Mouse (Mus musculus): Measurements from ENCODE around the gene Mdh2. TPM values are rescaled to one million over a fixed set of nuclear protein-coding genes. Genes with fewer than 3 reads are reported as not detected.

The Mdh2 gene
- polyA plus RNA-seq, 1 experiment from 2014 or later: 594 TPM

- peak; percentile 57; the same call in 1 of the 2 replicates for ATAC-seq (ENCODE audit: low FRiP score)
- peaks cover 11% of the 10 kb centered on the region; the same call in 1 of the 2 replicates for H3K9me3 ChIP-seq
- peaks cover 21% of the 10 kb centered on the region for H3K4me1 ChIP-seq (replicated peaks)
- H3K27me3 ChIP-seq: peaks cover 9% of the 10 kb centered on the region; the same call in 1 of the 2 replicates
- peak overlapping the region; percentile 97 for H3K4me2 ChIP-seq
- 26% methylated on average over 18 of the region's 18 CpGs for WGBS
- H3K36me3 ChIP-seq: peaks cover 32% of the 10 kb centered on the region
- peak overlapping the region; percentile 58; the same call in 1 of the 2 replicates for H3K27ac ChIP-seq
- peak overlapping the region; percentile 95 for H3K4me3 ChIP-seq
- H3K9ac ChIP-seq: peak overlapping the region; percentile 92
Measured at GRCm38 (mm10) chr5:135742941-135743740, 35.1 kb upstream of the Mdh2 start.

- Histone ChIP-seq H3K27me3 (peaks cover 9% of the 10 kb centered on the region; the same call in 1 of the 2 replicates), H3K9me3 (peaks cover 11% of the 10 kb centered on the region; the same call in 1 of the 2 replicates), H3K9ac (peak within 1 kb of the TSS; percentile 92), H3K36me3 (peaks cover 29% of the 10 kb centered on the region), H3K4me3 (peak within 1 kb of the TSS; percentile 95), H3K27ac (peak within 1 kb of the TSS; percentile 58), H3K4me1 (replicated peaks) (peaks cover 21% of the 10 kb centered on the region), H3K4me2 (peak within 1 kb of the TSS; percentile 97)
- under 1% methylated on average over 60 of the region's 60 CpGs for WGBS
- peak; percentile 96 for ATAC-seq (ENCODE audit: low FRiP score)
Measured at GRCm38 (mm10) chr5:135743741-135744609, 34.3 kb upstream of the Mdh2 start, which contains the start of gene Tmem120a. Gene Tmem120a, minus strand, starts transcription at chr5:135744448.

- ATAC-seq (ENCODE audit: low FRiP score): no peak
- Histone ChIP-seq H3K36me3 (peaks cover 24% of the 10 kb centered on the region), H3K4me1 (replicated peaks) (peaks cover 21% of the 10 kb centered on the region), H3K9ac (peak overlapping the region; percentile 92), H3K4me2 (peak overlapping the region; percentile 97), H3K4me3 (peak overlapping the region; percentile 95), H3K9me3 (peaks cover 11% of the 10 kb centered on the region; the same call in 1 of the 2 replicates), H3K27ac (0 out of 2 replicates have a peak overlapping the region, but pooled peaks have one; percentile 58), H3K27me3 (peaks cover 9% of the 10 kb centered on the region; the same call in 1 of the 2 replicates)
- WGBS: 27% methylated on average over 12 of the region's 12 CpGs
Measured at GRCm38 (mm10) chr5:135744742-135745141, 33.5 kb upstream of the Mdh2 start.

DNA sequence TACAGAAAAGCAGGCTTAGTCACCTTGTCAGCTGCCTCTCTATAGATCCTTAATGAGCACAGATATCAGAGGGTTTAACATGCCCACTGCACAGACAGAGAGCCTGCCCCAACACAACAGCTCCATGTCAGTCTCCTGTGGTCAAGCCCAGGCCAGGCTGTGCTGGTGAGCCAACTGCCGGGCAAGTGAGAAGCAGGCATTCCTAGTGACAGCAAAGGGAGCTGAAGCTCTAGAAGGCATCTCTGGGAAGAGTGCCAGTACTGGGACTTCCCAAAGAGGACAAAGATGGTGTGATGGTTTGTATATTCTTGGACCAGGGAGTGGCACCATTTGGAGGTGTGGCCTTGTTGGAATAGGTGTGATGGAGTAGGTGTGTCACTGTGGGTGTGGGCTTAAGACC lies 27.2 kb upstream of the Mdh2 start:
- ATAC-seq (ENCODE audit: low FRiP score): no peak
- 91% methylated on average over 1 of the region's 1 CpGs for WGBS
- Histone ChIP-seq H3K9ac (no peak overlapping the region), H3K27me3 (0 out of 2 replicates have a peak, but pooled peaks cover 3% of the 10 kb centered on the region), H3K4me1 (replicated peaks) (no peaks in the 10 kb centered on the region), H3K9me3 (peaks cover 11% of the 10 kb centered on the region; the same call in 1 of the 2 replicates), H3K36me3 (0 out of 2 replicates have a peak, but pooled peaks cover 3% of the 10 kb centered on the region), H3K27ac (no peak overlapping the region), H3K4me2 (no peak overlapping the region), H3K4me3 (no peak overlapping the region)

DNA sequence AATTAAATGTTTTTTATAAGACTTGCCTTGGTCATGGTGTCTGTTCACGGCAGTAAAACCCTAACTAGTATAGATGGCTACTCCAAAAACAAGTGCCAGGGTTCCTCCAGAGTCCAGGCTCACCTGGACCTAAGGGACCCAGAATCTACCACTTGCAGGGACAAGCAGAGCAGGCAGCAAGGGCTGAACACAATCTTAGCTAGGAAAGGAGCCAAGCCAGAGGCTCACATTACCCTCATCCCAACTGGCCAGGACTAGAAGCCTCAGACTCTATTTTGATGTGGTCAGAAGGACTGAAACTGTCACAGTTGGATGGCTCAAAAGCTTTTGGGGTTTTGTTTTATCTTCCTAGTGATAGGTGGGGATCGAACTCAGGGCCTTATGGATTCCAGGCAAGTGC lies 26.7 kb upstream of the Mdh2 start:
- 0 out of 2 replicates have a peak, but pooled peaks cover 3% of the 10 kb centered on the region for H3K36me3 ChIP-seq
- H3K9ac ChIP-seq: no peak overlapping the region
- no peak for ATAC-seq (ENCODE audit: low FRiP score)
- H3K4me2 ChIP-seq: no peak overlapping the region
- H3K4me1 ChIP-seq (replicated peaks): no peaks in the 10 kb centered on the region
- WGBS: 81% methylated on average over 2 of the region's 2 CpGs
- H3K27ac ChIP-seq: no peak overlapping the region
- H3K4me3 ChIP-seq: no peak overlapping the region
- H3K9me3 ChIP-seq: peaks cover 11% of the 10 kb centered on the region; the same call in 1 of the 2 replicates
- no peaks in the 10 kb centered on the region for H3K27me3 ChIP-seq

- Histone ChIP-seq H3K27me3 (no peaks in the 10 kb centered on the region), H3K4me1 (replicated peaks) (no peaks in the 10 kb centered on the region), H3K4me3 (no peak overlapping the region), H3K4me2 (no peak overlapping the region), H3K9me3 (no peaks in the 10 kb centered on the region), H3K27ac (no peak overlapping the region), H3K9ac (no peak overlapping the region), H3K36me3 (no peaks in the 10 kb centered on the region)
- WGBS: 78% methylated on average over 3 of the region's 3 CpGs
- no peak for ATAC-seq (ENCODE audit: low FRiP score)
Measured at GRCm38 (mm10) chr5:135761881-135762280, 16.4 kb upstream of the Mdh2 start.

DNA sequence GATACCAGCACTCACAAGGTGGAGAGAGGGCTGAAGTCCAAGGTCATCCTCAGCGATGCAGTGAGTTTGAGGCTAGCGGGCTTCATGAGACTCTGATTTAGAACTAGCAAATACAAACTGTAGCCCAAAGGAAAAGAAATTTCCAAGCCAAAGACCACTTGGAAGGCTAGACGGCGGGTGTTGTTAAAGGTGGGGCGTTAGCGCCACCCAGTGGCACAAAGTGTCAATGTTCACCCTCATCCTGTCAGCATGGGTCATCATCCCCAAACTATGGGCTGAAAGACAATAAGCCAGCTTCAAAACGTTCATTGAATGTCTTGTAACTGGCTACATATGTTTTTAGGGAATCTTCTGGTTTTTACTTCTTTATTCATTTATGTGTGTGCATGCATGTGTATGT lies 14.8 kb upstream of the Mdh2 start:
- ATAC-seq (ENCODE audit: low FRiP score): no peak
- no peaks in the 10 kb centered on the region for H3K36me3 ChIP-seq
- H3K9me3 ChIP-seq: no peaks in the 10 kb centered on the region
- no peak overlapping the region for H3K9ac ChIP-seq
- no peaks in the 10 kb centered on the region for H3K4me1 ChIP-seq (replicated peaks)
- H3K4me2 ChIP-seq: no peak overlapping the region
- no peaks in the 10 kb centered on the region for H3K27me3 ChIP-seq
- no peak overlapping the region for H3K27ac ChIP-seq
- 2% methylated on average over 7 of the region's 7 CpGs for WGBS
- H3K4me3 ChIP-seq: no peak overlapping the region

DNA sequence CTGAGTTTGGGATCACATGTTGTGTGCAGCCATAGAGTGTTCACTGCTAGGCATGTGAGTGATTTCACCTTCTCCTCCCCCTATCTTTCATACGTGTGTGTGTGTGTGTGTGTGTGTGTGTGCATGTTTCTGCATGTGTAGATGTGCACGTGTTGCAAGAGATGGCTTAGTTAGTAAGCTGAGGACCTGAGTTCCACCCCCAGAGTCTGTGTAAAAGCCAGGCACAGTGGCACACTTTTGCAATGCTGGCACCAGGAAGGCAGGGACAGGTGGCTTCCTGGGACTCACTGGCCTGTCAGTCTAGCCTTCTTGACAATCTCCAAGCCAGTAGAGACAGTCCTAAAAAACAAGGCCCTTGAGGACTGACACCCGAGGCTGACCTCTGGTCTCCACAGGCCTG lies 13.3 kb upstream of the Mdh2 start:
- ATAC-seq (ENCODE audit: low FRiP score): no peak
- Histone ChIP-seq H3K27ac (no peak overlapping the region), H3K9me3 (no peaks in the 10 kb centered on the region), H3K4me3 (no peak overlapping the region), H3K4me2 (no peak overlapping the region), H3K9ac (no peak overlapping the region), H3K4me1 (replicated peaks) (no peaks in the 10 kb centered on the region), H3K27me3 (no peaks in the 10 kb centered on the region), H3K36me3 (no peaks in the 10 kb centered on the region)
- 65% methylated on average over 3 of the region's 3 CpGs for whole genome bisulfite sequencing

GRCm38 (mm10) chr5:135772519-135772918 lies 5.8 kb upstream of the Mdh2 start:
- no peak overlapping the region for H3K27ac ChIP-seq
- no peaks in the 10 kb centered on the region for H3K9me3 ChIP-seq

GRCm38 (mm10) chr5:135776546-135776945 lies 1.7 kb upstream of the Mdh2 start:
- H3K4me3 ChIP-seq: no peak overlapping the region
- H3K27ac ChIP-seq: no peak overlapping the region
- H3K9me3 ChIP-seq: no peaks in the 10 kb centered on the region
- WGBS: 90% methylated on average over 4 of the region's 4 CpGs
- 0 out of 2 replicates have a peak overlapping the region, but pooled peaks have one; percentile 89 for H3K9ac ChIP-seq
- H3K4me2 ChIP-seq: no peak overlapping the region
- peaks cover 33% of the 10 kb centered on the region for H3K4me1 ChIP-seq (replicated peaks)
- no peaks in the 10 kb centered on the region for H3K27me3 ChIP-seq
- ATAC-seq (ENCODE audit: low FRiP score): no peak
- peaks cover 3% of the 10 kb centered on the region for H3K36me3 ChIP-seq

More at GRCm38 (mm10) chr5:135772519-135772918, 5.8 kb upstream of the Mdh2 start:
- H3K4me2 ChIP-seq: no peak overlapping the region
- no peaks in the 10 kb centered on the region for H3K36me3 ChIP-seq
- H3K4me1 ChIP-seq (replicated peaks): peaks cover 7% of the 10 kb centered on the region
- ATAC-seq (ENCODE audit: low FRiP score): no peak
- no peak overlapping the region for H3K4me3 ChIP-seq
- 65% methylated on average over 3 of the region's 3 CpGs for WGBS
- no peak overlapping the region for H3K9ac ChIP-seq
- H3K27me3 ChIP-seq: no peaks in the 10 kb centered on the region

DNA sequence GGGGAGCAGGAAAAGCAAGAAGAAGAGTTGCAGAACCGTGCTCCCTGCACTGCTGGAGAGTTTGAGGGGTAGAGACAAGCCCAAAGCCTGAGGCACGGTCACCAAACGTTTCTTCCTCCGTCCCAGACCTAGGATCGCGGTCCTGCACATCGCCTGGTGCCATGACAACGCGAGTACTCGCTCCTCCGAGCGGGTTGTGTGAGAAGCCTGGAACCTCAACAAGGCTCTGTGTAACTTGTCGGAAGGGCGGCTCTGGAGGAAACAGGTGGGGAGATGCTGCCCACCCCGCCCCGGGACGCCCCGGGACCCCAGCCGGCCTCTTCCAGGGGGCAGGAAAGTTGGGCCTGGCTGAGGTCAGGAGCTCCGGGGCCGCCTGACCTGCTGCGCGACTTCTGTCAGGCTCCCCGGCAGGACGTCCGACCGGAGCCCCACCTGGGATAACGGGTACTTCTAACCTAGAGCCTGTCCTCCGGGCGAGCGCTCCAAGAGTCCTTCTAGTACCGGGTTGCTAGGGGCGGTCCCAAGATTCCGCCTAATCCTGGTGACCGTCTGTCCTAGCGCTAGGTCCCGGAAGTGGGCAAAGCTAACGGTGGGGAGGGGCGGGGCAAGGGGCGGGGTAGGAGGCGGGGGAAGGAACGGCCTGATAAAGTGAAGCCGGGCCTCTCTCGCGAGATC lies 347 bp upstream of the Mdh2 start, which contains the start of gene Styxl1:
Styxl1 (minus strand) TSS at position 590 of the 675 bp plus-strand sequence.
- H3K4me1 ChIP-seq (replicated peaks): peaks cover 33% of the 10 kb centered on the region
- peak within 1 kb of the TSS; percentile 85 for H3K4me3 ChIP-seq
- H3K27ac ChIP-seq: peak within 1 kb of the TSS; percentile 95
- peak within 1 kb of the TSS; percentile 98 for H3K9ac ChIP-seq
- H3K27me3 ChIP-seq: no peaks in the 10 kb centered on the region
- ATAC-seq (ENCODE audit: low FRiP score): peak; percentile 95
- H3K36me3 ChIP-seq: peaks cover 15% of the 10 kb centered on the region
- under 1% methylated on average over 45 of the region's 45 CpGs for WGBS
- no peaks in the 10 kb centered on the region for H3K9me3 ChIP-seq
- peak within 1 kb of the TSS; percentile 84 for H3K4me2 ChIP-seq

Data from hindbrain, embryonic 13.5 days (tissue).